Mouse (Mus musculus) stomach, embryonic 16.5 days (tissue): ENCODE results near the gene Tgm3. TPM values are rescaled to one million over a fixed set of nuclear protein-coding genes. Genes with fewer than 3 reads are reported as not detected.

Source experiments
- ATAC-seq: fragments of 200-750 bp; cut with Nextera tagmentation; 2 replicates; pipeline ENCODE4 v1.8.0; 2017; ENCODE audit warnings: moderate number of reproducible peaks, moderate TSS enrichment; ENCODE audit not compliant: insufficient read depth, low FRiP score
- H3K27ac ChIP-seq: fragments of 300-500 bp; sonication (generic); 2 replicates; pipeline ENCODE4 v1.5.1; 2014; ENCODE audit warnings: low read length
- H3K27me3 ChIP-seq: fragments of 300-500 bp; sonication (generic); 2 replicates; pipeline ENCODE4 v1.6.1; 2014; ENCODE audit warnings: low read length, control low read depth, mixed read lengths; ENCODE audit not compliant: control insufficient read depth, insufficient read depth
- H3K36me3 ChIP-seq: fragments of 300-500 bp; sonication (generic); 2 replicates; pipeline ENCODE4 v1.6.1; 2014; ENCODE audit warnings: low read length; ENCODE audit not compliant: control insufficient read depth, insufficient read depth
- H3K4me1 ChIP-seq: fragments of 300-500 bp; sonication (generic); 2 replicates; pipeline ENCODE4 v1.6.1; 2014; ENCODE audit warnings: low read length, control low read depth, mixed read lengths; ENCODE audit not compliant: control insufficient read depth, insufficient read depth
- H3K4me2 ChIP-seq: fragments of 300-500 bp; sonication (generic); 2 replicates; pipeline ENCODE4 v1.6.1; 2014; ENCODE audit warnings: low read depth, low read length, mixed read lengths
- H3K4me3 ChIP-seq: fragments of 300-500 bp; sonication (generic); replicated peaks from 2 replicates; pipeline ENCODE4 v1.5.1; 2014; ENCODE audit warnings: mild to moderate bottlenecking, low read length
- H3K9ac ChIP-seq: fragments of 300-500 bp; sonication (generic); 2 replicates; pipeline ENCODE4 v1.6.1; 2014; ENCODE audit warnings: low read length
- H3K9me3 ChIP-seq: fragments of 300-500 bp; sonication (generic); replicated peaks from 2 replicates; pipeline ENCODE4 v1.6.1; 2016; ENCODE audit warnings: low read length, control low read depth; ENCODE audit not compliant: control insufficient read depth
- WGBS: fragments of 180-500 bp; shearing (Covaris S2); extraction: QIAGEN DNeasy Blood & Tissue Kit; methylation state at CpG from one replicate; pipeline ENCODE4 v1.1.7; 2014; 5-methylcytosine and 5-hydroxymethylcytosine counted together
- polyA plus RNA-seq: library from polyadenylated mRNA; unstranded; fragments of >200 nt; fragmentation: Nextera tagmentation; extraction: Ambion mirVana; gene quantifications from 2 replicates; pipeline ENCODE4 v1.2.1, GENCODE M21; 2015

Gene Tgm3
- polyA plus RNA-seq, 1 experiment from 2014 or later = 3.0 TPM

- no peaks in the 10 kb centered on the region for H3K36me3 ChIP-seq
- no peaks in the 10 kb centered on the region for H3K27me3 ChIP-seq
- ATAC-seq = no peak
- no peak overlapping the region for H3K27ac ChIP-seq
- H3K4me2 ChIP-seq = no peak overlapping the region
- 80% methylated on average over 2 of the region's 2 CpGs for WGBS
- H3K9ac ChIP-seq = no peak overlapping the region
- no peaks in the 10 kb centered on the region for H3K4me1 ChIP-seq
- H3K4me3 ChIP-seq = no peak overlapping the region
- H3K9me3 ChIP-seq = no peaks in the 10 kb centered on the region
Observed at GRCm38 (mm10) chr2:130009371-130009770, 2.8 kb upstream of the Tgm3 start.

GRCm38 (mm10) chr2:130013646-130014045 is 1.5 kb downstream of the Tgm3 start:
- Histone ChIP-seq H3K9me3 (no peaks in the 10 kb centered on the region), H3K9ac (no peak overlapping the region), H3K36me3 (no peaks in the 10 kb centered on the region), H3K27ac (no peak overlapping the region), H3K4me3 (no peak overlapping the region), H3K4me2 (no peak overlapping the region), H3K27me3 (no peaks in the 10 kb centered on the region), H3K4me1 (no peaks in the 10 kb centered on the region)
- no peak for ATAC-seq

DNA sequence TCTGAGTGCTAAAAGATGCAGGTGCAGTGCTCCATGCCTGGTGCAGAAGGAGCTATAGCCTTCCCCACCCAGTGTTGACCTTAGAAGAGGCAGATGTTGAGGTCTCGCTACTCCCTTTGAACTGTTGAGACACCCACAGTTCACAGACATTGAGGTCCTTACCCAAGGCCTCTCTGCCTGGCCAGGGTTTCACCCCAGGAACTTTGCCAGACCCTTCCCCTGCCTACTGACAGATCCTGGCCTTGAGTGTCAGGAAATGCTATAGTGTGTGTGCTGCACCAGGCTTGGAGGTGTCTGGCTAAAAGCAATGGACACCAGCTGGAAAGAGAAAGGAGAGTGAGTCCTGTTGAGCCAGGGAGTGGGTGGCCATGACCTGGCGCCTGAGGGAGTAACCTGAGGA is 3.0 kb downstream of the Tgm3 start:
- no peak overlapping the region for H3K4me2 ChIP-seq
- no peaks in the 10 kb centered on the region for H3K36me3 ChIP-seq
- 80% methylated on average over 2 of the region's 2 CpGs for WGBS
- no peak for ATAC-seq
- H3K27me3 ChIP-seq = no peaks in the 10 kb centered on the region
- no peak overlapping the region for H3K27ac ChIP-seq
- H3K4me3 ChIP-seq = no peak overlapping the region
- no peaks in the 10 kb centered on the region for H3K9me3 ChIP-seq
- H3K4me1 ChIP-seq = no peaks in the 10 kb centered on the region
- H3K9ac ChIP-seq = no peak overlapping the region

- no peak for ATAC-seq
- no peaks in the 10 kb centered on the region for H3K4me1 ChIP-seq
- H3K27ac ChIP-seq = no peak overlapping the region
- H3K9me3 ChIP-seq = no peaks in the 10 kb centered on the region
- no peak overlapping the region for H3K4me2 ChIP-seq
- no peak overlapping the region for H3K9ac ChIP-seq
- no peaks in the 10 kb centered on the region for H3K27me3 ChIP-seq
- H3K36me3 ChIP-seq = no peaks in the 10 kb centered on the region
- no peak overlapping the region for H3K4me3 ChIP-seq
- WGBS = 76% methylated on average over 2 of the region's 2 CpGs
Observed at GRCm38 (mm10) chr2:130018084-130018483, 5.9 kb downstream of the Tgm3 start.

DNA sequence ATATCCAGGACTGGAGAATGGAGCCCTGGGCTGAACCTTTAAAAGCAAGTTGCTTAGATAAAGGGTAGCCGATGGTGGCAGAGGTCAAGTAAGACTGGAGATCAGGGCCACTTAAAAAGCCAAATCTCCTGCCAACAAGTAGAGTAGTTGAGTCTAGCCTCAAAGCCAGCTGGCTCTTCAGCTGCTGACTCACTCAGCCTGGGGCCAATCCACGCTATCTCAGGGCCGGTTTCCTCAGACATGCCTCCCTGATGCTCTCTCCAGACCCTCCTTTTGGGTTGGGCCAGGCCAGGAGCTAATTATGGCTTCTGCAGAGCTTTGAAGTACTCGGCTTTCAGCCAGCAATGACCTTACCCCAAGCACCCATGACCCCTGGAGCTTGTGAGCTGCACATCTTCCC is 15.7 kb downstream of the Tgm3 start:
- no peak for ATAC-seq
- Histone ChIP-seq H3K4me2 (no peak overlapping the region), H3K27me3 (no peaks in the 10 kb centered on the region), H3K4me1 (no peaks in the 10 kb centered on the region), H3K4me3 (no peak overlapping the region), H3K27ac (no peak overlapping the region), H3K36me3 (no peaks in the 10 kb centered on the region), H3K9me3 (no peaks in the 10 kb centered on the region), H3K9ac (no peak overlapping the region)
- WGBS = 67% methylated on average over 4 of the region's 4 CpGs

DNA sequence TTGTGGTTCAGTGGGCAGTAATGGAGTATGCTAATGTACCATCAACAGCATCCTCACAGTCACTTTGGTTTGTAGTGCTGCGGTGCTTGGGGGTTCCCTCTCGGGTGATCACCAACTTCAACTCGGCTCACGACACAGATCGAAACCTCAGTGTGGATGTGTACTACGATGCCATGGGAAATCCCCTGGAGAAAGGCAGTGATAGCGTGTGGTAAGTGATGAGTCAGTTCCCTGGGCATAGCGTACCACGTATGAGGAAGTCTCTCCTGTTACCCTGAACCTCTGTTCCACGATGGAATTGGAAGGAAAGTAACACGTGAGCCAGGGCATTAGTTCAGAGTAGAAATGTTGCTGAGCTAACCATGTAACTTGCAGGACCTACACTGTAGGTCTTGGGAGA is 17.7 kb downstream of the Tgm3 start:
- Histone ChIP-seq H3K36me3 (no peaks in the 10 kb centered on the region), H3K9ac (no peak overlapping the region), H3K27ac (no peak overlapping the region), H3K9me3 (no peaks in the 10 kb centered on the region), H3K27me3 (no peaks in the 10 kb centered on the region), H3K4me3 (no peak overlapping the region), H3K4me2 (no peak overlapping the region), H3K4me1 (no peaks in the 10 kb centered on the region)
- 82% methylated on average over 11 of the region's 11 CpGs for WGBS
- ATAC-seq = no peak

- H3K9me3 ChIP-seq = no peaks in the 10 kb centered on the region
- 50% methylated on average over 3 of the region's 3 CpGs for WGBS
- no peaks in the 10 kb centered on the region for H3K4me1 ChIP-seq
- no peak overlapping the region for H3K4me2 ChIP-seq
- no peaks in the 10 kb centered on the region for H3K36me3 ChIP-seq
- no peak for ATAC-seq
- H3K27ac ChIP-seq = no peak overlapping the region
- H3K9ac ChIP-seq = no peak overlapping the region
- no peaks in the 10 kb centered on the region for H3K27me3 ChIP-seq
- H3K4me3 ChIP-seq = no peak overlapping the region
Observed at GRCm38 (mm10) chr2:130032661-130033060, 20.5 kb downstream of the Tgm3 start.

- no peak overlapping the region for H3K4me2 ChIP-seq
- no peaks in the 10 kb centered on the region for H3K4me1 ChIP-seq
- no peak overlapping the region for H3K4me3 ChIP-seq
- no peaks in the 10 kb centered on the region for H3K27me3 ChIP-seq
- ATAC-seq = no peak
- no peak overlapping the region for H3K9ac ChIP-seq
- no peak overlapping the region for H3K27ac ChIP-seq
- WGBS = 71% methylated on average over 8 of the region's 8 CpGs
- no peaks in the 10 kb centered on the region for H3K9me3 ChIP-seq
- H3K36me3 ChIP-seq = no peaks in the 10 kb centered on the region
Observed at GRCm38 (mm10) chr2:130036846-130037245, 24.7 kb downstream of the Tgm3 start.

GRCm38 (mm10) chr2:130038971-130039370 is 26.8 kb downstream of the Tgm3 start:
- H3K4me2 ChIP-seq = no peak overlapping the region
- WGBS = 76% methylated on average over 3 of the region's 3 CpGs
- no peaks in the 10 kb centered on the region for H3K27me3 ChIP-seq
- H3K4me3 ChIP-seq = no peak overlapping the region
- no peak for ATAC-seq
- H3K36me3 ChIP-seq = no peaks in the 10 kb centered on the region
- H3K9me3 ChIP-seq = no peaks in the 10 kb centered on the region
- no peak overlapping the region for H3K9ac ChIP-seq
- no peak overlapping the region for H3K27ac ChIP-seq
- no peaks in the 10 kb centered on the region for H3K4me1 ChIP-seq
